Mouse (Mus musculus) myocyte (in vitro differentiated cells): Measurements from ENCODE around the gene Fam129a.

Source experiments
- MYOD1 ChIP-seq, 3 experiments: IDR thresholded peaks; one replicate each; pipeline ENCODE4 v1.6.1; 2011; ENCODE audit warnings: control low read depth in 2 of 3, low read depth in 2 of 3, mild to moderate bottlenecking in 2 of 3, moderate library complexity in 1 of 3; ENCODE audit not compliant: insufficient read length in 2 of 3, control insufficient read depth in 1 of 3
- POLR2A ChIP-seq: IDR thresholded peaks from one replicate; pipeline ENCODE4 v1.6.1; 2011; ENCODE audit warnings: low read depth, mild to moderate bottlenecking, control low read depth, moderate library complexity; ENCODE audit not compliant: insufficient read length

DNA sequence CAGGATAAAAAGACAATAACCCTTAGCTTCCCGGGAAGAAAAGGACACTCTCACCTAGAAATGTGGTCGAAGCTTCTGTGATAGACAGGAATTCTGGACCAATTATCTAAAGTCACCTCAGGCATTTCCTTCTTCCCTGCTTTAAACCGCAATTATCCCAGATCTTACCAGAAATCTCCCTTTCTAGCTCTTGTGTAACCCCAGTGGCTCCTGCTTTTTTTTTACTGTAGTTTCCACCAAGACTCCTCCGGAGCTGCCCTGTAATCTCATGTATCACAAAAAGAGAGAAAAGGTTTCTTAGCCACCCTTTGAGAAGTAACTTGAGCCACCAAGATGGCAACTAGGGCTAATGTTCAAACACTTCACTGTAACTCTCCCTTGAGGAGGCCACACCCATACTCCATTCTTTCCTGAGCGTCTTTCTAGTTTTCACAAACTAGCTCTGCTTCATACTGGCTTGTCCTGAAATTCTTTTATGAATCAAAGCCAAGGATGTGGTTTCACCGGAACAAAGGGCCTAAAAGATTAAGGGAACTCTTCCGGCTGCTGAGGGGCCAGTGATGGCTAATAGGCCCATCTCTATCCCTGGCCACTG is 93.9 kb downstream of the Fam129a start:
- no peak for TF ChIP-seq POLR2A
- TF ChIP-seq MYOD1 (IDR thresholded peaks at IDR 0.05; ENCODE audit: control insufficient read depth in 1 of 3, insufficient read length in 2 of 3, low read depth in 2 of 3), result no peak
